ENCODE assay signal across 9 mouse cellular contexts in genomic region chr11:106267311-106267852, GRCm38 (mm10). TPM values are rescaled to one million over a fixed set of nuclear protein-coding genes. Genes with fewer than 3 reads are reported as not detected.
DNase-seq lines count a peak whose midpoint lies in the region; ATAC-seq and TF ChIP-seq lines count a peak whose summit lies in the region.
"Had no signal": no experiment of that assay in that cellular context is flagged by ENCODE, and none has a peak within 500 bp of the region (broad histone marks: within the 10 kb centered on the region; RNA-seq: fewer than 3 reads in every experiment).

No protein-coding gene starts in this region.

- H3K9ac ChIP-seq in midbrain, embryonic 12.5 days (replicated peaks), result no peak overlapping the region
- no peak overlapping the region for H3K9ac ChIP-seq in midbrain, embryonic 16.5 days (ENCODE audit: low read depth, low read length)
- no peak overlapping the region for H3K9ac ChIP-seq in heart, postnatal 0 days (replicated peaks; ENCODE audit: low read depth, low read length)

- peaks cover 50% of the 10 kb centered on the region for H3K36me3 ChIP-seq in midbrain, embryonic 12.5 days
- peaks cover 40% of the 10 kb centered on the region for H3K36me3 ChIP-seq in midbrain, embryonic 16.5 days (ENCODE audit: control insufficient read depth, insufficient read depth, low read length)
- H3K36me3 ChIP-seq in heart, postnatal 0 days (replicated peaks; ENCODE audit: control insufficient read depth, insufficient read depth, low read length), result peaks cover 50% of the 10 kb centered on the region
- H3K36me3 ChIP-seq in limb, embryonic 10.5 days, result peaks cover 64% of the 10 kb centered on the region

- intact Hi-C loops in left cerebral cortex, postnatal 36 days (cut with DNase I), result no loop called here

- no peak for TF ChIP-seq CTCF in heart, postnatal 0 days (IDR thresholded peaks at IDR 0.05; ENCODE audit: low read depth)

- H3K4me2 ChIP-seq in midbrain, embryonic 12.5 days (replicated peaks), result no peak overlapping the region
- H3K4me2 ChIP-seq in midbrain, embryonic 16.5 days (ENCODE audit: low read length), result no peak overlapping the region
- H3K4me2 ChIP-seq in heart, postnatal 0 days (ENCODE audit: low read depth, low read length), result no peak overlapping the region

- ATAC-seq in midbrain, embryonic 12.5 days (ENCODE audit: low FRiP score, low read depth), result no peak
- no peak for ATAC-seq in midbrain, embryonic 16.5 days
- no peak for ATAC-seq in heart, postnatal 0 days (ENCODE audit: insufficient read depth, low read depth)

- H3K4me3 ChIP-seq in midbrain, embryonic 12.5 days, result no peak overlapping the region
- H3K4me3 ChIP-seq in midbrain, embryonic 16.5 days (ENCODE audit: low read depth, low read length), result no peak overlapping the region
- no peak overlapping the region for H3K4me3 ChIP-seq in heart, postnatal 0 days (ENCODE audit: low read depth, low read length)
- H3K4me3 ChIP-seq in limb, embryonic 10.5 days, result peak overlapping the region; percentile 40

- H3K27me3 ChIP-seq in midbrain, embryonic 12.5 days, result no peaks in the 10 kb centered on the region
- no peaks in the 10 kb centered on the region for H3K27me3 ChIP-seq in midbrain, embryonic 16.5 days (ENCODE audit: control insufficient read depth, insufficient read depth, low read depth, low read length)
- H3K27me3 ChIP-seq in heart, postnatal 0 days (ENCODE audit: control insufficient read depth, insufficient read depth, low read length), result no peaks in the 10 kb centered on the region
- no peaks in the 10 kb centered on the region for H3K27me3 ChIP-seq in limb, embryonic 10.5 days (ENCODE audit: low read depth, poor library complexity, severe bottlenecking)

- TF ChIP-seq EP300 in heart, postnatal 0 days (IDR thresholded peaks at IDR 0.05; ENCODE audit: low read depth), result no peak

- WGBS in midbrain, embryonic 12.5 days, result 88% methylated on average over 13 of the region's 15 CpGs
- 81% methylated on average over 15 of the region's 15 CpGs for WGBS in midbrain, embryonic 16.5 days
- whole genome bisulfite sequencing in heart, postnatal 0 days, result 64% methylated on average over 15 of the region's 15 CpGs
- 50% methylated on average over 15 of the region's 15 CpGs for WGBS in limb, embryonic 10.5 days

- DNase-seq in cerebellum, adult 9-10 months, result peak; percentile 98
- no peak for DNase-seq in heart, postnatal 0 days (ENCODE audit: low spot score)
- DNase-seq in limb, embryonic 10.5 days (ENCODE audit: low spot score), result peak; percentile 59
- peak; percentile 26 for DNase-seq in skeletal muscle tissue, adult 2 months (ENCODE audit: low read depth, low spot score)
- DNase-seq in left cerebral cortex, postnatal 36 days (ENCODE audit: low spot score in 2 of 2), result no peak
- no peak for DNase-seq in spleen, postnatal 36 days (ENCODE audit: low spot score in 2 of 2)

- peak overlapping the region; percentile 76; the same call in 1 of the 2 replicates for H3K27ac ChIP-seq in midbrain, embryonic 12.5 days (replicated peaks)
- no peak overlapping the region for H3K27ac ChIP-seq in midbrain, embryonic 16.5 days (ENCODE audit: low read length)
- H3K27ac ChIP-seq in heart, postnatal 0 days (ENCODE audit: low read depth), result 0 out of 2 replicates have a peak overlapping the region, but pooled peaks have one; percentile 8
- H3K27ac ChIP-seq in limb, embryonic 10.5 days, result peak overlapping the region; percentile 86

- H3K4me1 ChIP-seq in midbrain, embryonic 12.5 days, result peaks cover 32% of the 10 kb centered on the region
- H3K4me1 ChIP-seq in midbrain, embryonic 16.5 days (ENCODE audit: control insufficient read depth, insufficient read depth, low read length), result peaks cover 22% of the 10 kb centered on the region
- peaks cover 32% of the 10 kb centered on the region for H3K4me1 ChIP-seq in heart, postnatal 0 days (ENCODE audit: control insufficient read depth, insufficient read depth)
- peaks cover 52% of the 10 kb centered on the region for H3K4me1 ChIP-seq in limb, embryonic 10.5 days

- no peaks in the 10 kb centered on the region for H3K9me3 ChIP-seq in midbrain, embryonic 12.5 days
- H3K9me3 ChIP-seq in midbrain, embryonic 16.5 days (replicated peaks; ENCODE audit: control insufficient read depth, low read length, poor library complexity, severe bottlenecking), result no peaks in the 10 kb centered on the region
- no peaks in the 10 kb centered on the region for H3K9me3 ChIP-seq in heart, postnatal 0 days (replicated peaks; ENCODE audit: control insufficient read depth, low read length)
- H3K9me3 ChIP-seq in limb, embryonic 10.5 days (replicated peaks), result no peaks in the 10 kb centered on the region

RNA-seq across cellular contexts. Expression of gene Smarcd2, which starts 5.4 kb away (rescaled TPM):
- polyA plus RNA-seq in midbrain, embryonic 12.5 days (2016; fragmentation: Nextera tagmentation; extraction: Ambion mirVana), result 23.9 and 24.1 TPM in 2 replicates
- polyA plus RNA-seq in midbrain, embryonic 16.5 days (2015; fragmentation: Nextera tagmentation; extraction: Ambion mirVana), result 7.1 and 7.8 TPM in 2 replicates
- 32.9 and 43.0 TPM in 2 replicates for total RNA-seq in heart, postnatal 0 days (2014; rRNA removed; ENCODE audit: low replicate concordance)
- polyA plus RNA-seq in heart, postnatal 0 days (2015; fragmentation: Nextera tagmentation; extraction: Ambion mirVana), result 10.5 and 10.7 TPM in 2 replicates
- polyA plus RNA-seq in limb, embryonic 10.5 days (2016; fragmentation: Nextera tagmentation; extraction: Ambion mirVana), result 66.4 and 72.6 TPM in 2 replicates
- 10 to 100 TPM; 17.2 to 20.6 TPM for total RNA-seq in left cerebral cortex, postnatal 36 days (2021)

RNA-seq across cellular contexts. Expression of gene Tcam1, which starts 9.1 kb away (rescaled TPM):
- polyA plus RNA-seq in midbrain, embryonic 12.5 days (2016; fragmentation: Nextera tagmentation; extraction: Ambion mirVana), result 0.17 and 0.24 TPM in 2 replicates
- 0.05 and 0.21 TPM in 2 replicates for polyA plus RNA-seq in midbrain, embryonic 16.5 days (2015; fragmentation: Nextera tagmentation; extraction: Ambion mirVana)
- total RNA-seq in heart, postnatal 0 days (2014; rRNA removed; ENCODE audit: low replicate concordance), result not detected in 2 replicates
- polyA plus RNA-seq in heart, postnatal 0 days (2015; fragmentation: Nextera tagmentation; extraction: Ambion mirVana), result 0.04 TPM in 1 of 2 replicates, not detected in the other
- polyA plus RNA-seq in limb, embryonic 10.5 days (2016; fragmentation: Nextera tagmentation; extraction: Ambion mirVana), result 0.18 and 0.36 TPM in 2 replicates
- total RNA-seq in left cerebral cortex, postnatal 36 days (2021), result under 1 TPM; 0.15 to 0.25 TPM

RNA-seq across cellular contexts. Expression of gene Psmc5, which starts 11.4 kb away (rescaled TPM):
- polyA plus RNA-seq in midbrain, embryonic 12.5 days (2016; fragmentation: Nextera tagmentation; extraction: Ambion mirVana), result 321 and 324 TPM in 2 replicates
- 278 and 285 TPM in 2 replicates for polyA plus RNA-seq in midbrain, embryonic 16.5 days (2015; fragmentation: Nextera tagmentation; extraction: Ambion mirVana)
- total RNA-seq in heart, postnatal 0 days (2014; rRNA removed; ENCODE audit: low replicate concordance), result 45.8 and 50.8 TPM in 2 replicates
- polyA plus RNA-seq in heart, postnatal 0 days (2015; fragmentation: Nextera tagmentation; extraction: Ambion mirVana), result 208 and 210 TPM in 2 replicates
- 415 and 441 TPM in 2 replicates for polyA plus RNA-seq in limb, embryonic 10.5 days (2016; fragmentation: Nextera tagmentation; extraction: Ambion mirVana)
- 100 to 1,000 TPM; 183 to 198 TPM for total RNA-seq in left cerebral cortex, postnatal 36 days (2021)

RNA-seq across cellular contexts. Expression of gene Ftsj3, which starts 11.5 kb away (rescaled TPM):
- polyA plus RNA-seq in midbrain, embryonic 12.5 days (2016; fragmentation: Nextera tagmentation; extraction: Ambion mirVana), result 56.5 and 58.0 TPM in 2 replicates
- polyA plus RNA-seq in midbrain, embryonic 16.5 days (2015; fragmentation: Nextera tagmentation; extraction: Ambion mirVana), result 34.0 and 38.0 TPM in 2 replicates
- total RNA-seq in heart, postnatal 0 days (2014; rRNA removed; ENCODE audit: low replicate concordance), result 21.2 and 32.7 TPM in 2 replicates
- polyA plus RNA-seq in heart, postnatal 0 days (2015; fragmentation: Nextera tagmentation; extraction: Ambion mirVana), result 19.2 and 23.1 TPM in 2 replicates
- 85.6 and 91.1 TPM in 2 replicates for polyA plus RNA-seq in limb, embryonic 10.5 days (2016; fragmentation: Nextera tagmentation; extraction: Ambion mirVana)
- total RNA-seq in left cerebral cortex, postnatal 36 days (2021), result 10 to 100 TPM; 26.0 to 29.8 TPM

RNA-seq across cellular contexts. Expression of gene Gh, which starts 34.3 kb away (rescaled TPM):
- polyA plus RNA-seq in midbrain, embryonic 12.5 days (2016; fragmentation: Nextera tagmentation; extraction: Ambion mirVana), result not detected in 2 replicates
- 1.2 TPM in 1 of 2 replicates, not detected in the other for polyA plus RNA-seq in midbrain, embryonic 16.5 days (2015; fragmentation: Nextera tagmentation; extraction: Ambion mirVana)
- not detected in 2 replicates for total RNA-seq in heart, postnatal 0 days (2014; rRNA removed; ENCODE audit: low replicate concordance)
- polyA plus RNA-seq in heart, postnatal 0 days (2015; fragmentation: Nextera tagmentation; extraction: Ambion mirVana), result not detected in 2 replicates
- polyA plus RNA-seq in limb, embryonic 10.5 days (2016; fragmentation: Nextera tagmentation; extraction: Ambion mirVana), result not detected in 2 replicates
- total RNA-seq in left cerebral cortex, postnatal 36 days (2021), result not detected
- polyA plus RNA-seq: heart, embryonic 16.5 days had no signal

Comparison
In these comparisons a context has a peak if more than half of its experiments do, and no peak if none do; other contexts are left out.
1. DNase-seq: peak in cerebellum, adult 9-10 months (single experiment), limb, embryonic 10.5 days (single experiment) and skeletal muscle tissue, adult 2 months (single experiment); none in heart, postnatal 0 days (single experiment), left cerebral cortex, postnatal 36 days (0 of 2) and spleen, postnatal 36 days (0 of 2).